Mouse (Mus musculus): ENCODE results near the gene Kif26b. TPM values are rescaled to one million over a fixed set of nuclear protein-coding genes. Genes with fewer than 3 reads are reported as not detected.
A peak's percentile ranks its signal among the peaks of the same experiment; 100 is the strongest.

Gene Kif26b
- polyA plus RNA-seq, 1 experiment from 2014 or later = 0.05 TPM

- H3K36me3 ChIP-seq (ENCODE audit: control insufficient read depth, insufficient read depth) = no peaks in the 10 kb centered on the region
- no peaks in the 10 kb centered on the region for H3K9me3 ChIP-seq (replicated peaks; ENCODE audit: control insufficient read depth, low read length)
- WGBS (ENCODE audit: insufficient replicate concordance) = 1% methylated on average over 38 of the region's 38 CpGs
- ATAC-seq (ENCODE audit: low read depth) = no peak
- H3K4me1 ChIP-seq (ENCODE audit: control insufficient read depth, low read depth, low read length) = peaks cover 10% of the 10 kb centered on the region
- no peak overlapping the region for H3K27ac ChIP-seq (ENCODE audit: low read length)
- peak overlapping the region; percentile 53 for H3K4me3 ChIP-seq (ENCODE audit: low read depth, low read length)
- peak overlapping the region; percentile 71 for H3K4me2 ChIP-seq (ENCODE audit: low read depth, low read length)
- no peak overlapping the region for H3K9ac ChIP-seq (ENCODE audit: low read depth, low read length)
- H3K27me3 ChIP-seq (ENCODE audit: control insufficient read depth, insufficient read depth, low read depth, low read length) = peaks cover 62% of the 10 kb centered on the region
These were observed 781 bp downstream of the Kif26b start for GRCm38 (mm10) chr1:178529512-178530300.

DNA sequence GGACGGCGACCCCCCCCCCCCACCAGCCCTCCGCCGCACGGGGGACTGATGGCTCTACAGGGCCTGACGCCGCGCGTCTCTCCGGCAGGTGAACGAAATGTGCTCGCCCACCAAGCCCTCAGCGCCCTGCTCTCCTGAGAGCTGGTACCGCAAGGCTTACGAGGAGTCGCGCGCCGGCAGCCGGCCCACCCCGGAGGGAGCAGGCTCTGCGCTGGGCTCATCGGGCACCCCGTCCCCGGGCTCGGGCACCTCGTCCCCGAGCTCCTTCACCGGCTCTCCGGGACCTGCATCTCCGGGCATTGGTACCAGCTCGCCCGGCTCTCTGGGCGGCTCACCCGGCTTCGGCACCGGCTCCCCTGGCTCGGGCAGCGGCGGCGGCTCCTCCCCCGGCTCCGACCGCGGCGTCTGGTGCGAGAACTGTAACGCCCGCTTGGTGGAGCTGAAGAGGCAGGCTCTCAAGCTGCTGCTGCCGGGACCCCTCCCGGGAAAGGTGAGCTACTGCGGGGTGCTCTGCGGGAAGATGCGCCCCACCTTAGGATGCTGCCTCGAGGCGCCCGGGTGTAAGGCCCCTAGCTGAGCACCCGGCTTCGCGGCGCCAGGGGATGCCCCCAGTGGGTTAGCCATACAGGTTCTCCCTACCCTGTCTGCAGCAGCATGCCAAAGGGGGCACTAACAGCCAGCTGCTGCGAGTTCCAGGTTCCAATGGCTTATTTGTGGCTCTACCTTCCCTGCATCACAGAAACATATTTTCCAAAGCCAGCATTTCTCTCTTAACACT lies 1.6 kb downstream of the Kif26b start:
- no peaks in the 10 kb centered on the region for H3K9me3 ChIP-seq (replicated peaks; ENCODE audit: control insufficient read depth, low read length)
- under 1% methylated on average over 61 of the region's 62 CpGs for WGBS (ENCODE audit: insufficient replicate concordance)
- peaks cover 62% of the 10 kb centered on the region for H3K27me3 ChIP-seq (ENCODE audit: control insufficient read depth, insufficient read depth, low read depth, low read length)
- peak overlapping the region; percentile 71 for H3K4me2 ChIP-seq (ENCODE audit: low read depth, low read length)
- peak; percentile 24; the same call in 1 of the 2 replicates for ATAC-seq (ENCODE audit: low read depth)
- H3K27ac ChIP-seq (ENCODE audit: low read length) = no peak overlapping the region
- peak overlapping the region; percentile 53 for H3K4me3 ChIP-seq (ENCODE audit: low read depth, low read length)
- no peak overlapping the region for H3K9ac ChIP-seq (ENCODE audit: low read depth, low read length)
- peaks cover 10% of the 10 kb centered on the region for H3K4me1 ChIP-seq (ENCODE audit: control insufficient read depth, low read depth, low read length)
- H3K36me3 ChIP-seq (ENCODE audit: control insufficient read depth, insufficient read depth) = no peaks in the 10 kb centered on the region

DNA sequence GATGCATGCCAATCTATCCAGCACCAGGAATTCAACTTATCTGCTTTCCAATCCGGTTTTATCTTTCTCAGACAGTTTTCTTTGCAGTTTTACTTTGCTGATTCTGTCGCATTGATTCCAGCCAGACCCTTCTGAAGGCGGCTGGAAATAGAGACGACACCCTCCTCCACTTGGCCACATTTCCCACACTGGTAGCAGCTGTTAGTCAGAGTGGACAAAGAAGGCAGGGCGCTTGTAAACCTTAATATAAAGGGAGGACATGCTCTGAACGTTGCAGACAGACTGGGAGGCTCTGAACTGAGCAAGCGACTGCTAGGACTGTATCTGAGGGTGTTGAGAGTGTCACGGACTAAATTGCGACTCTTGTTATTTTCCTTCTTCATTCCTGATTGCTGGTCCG lies 11.3 kb downstream of the Kif26b start:
- no peak overlapping the region for H3K4me2 ChIP-seq (ENCODE audit: low read depth, low read length)
- H3K27ac ChIP-seq (ENCODE audit: low read length) = no peak overlapping the region
- no peaks in the 10 kb centered on the region for H3K27me3 ChIP-seq (ENCODE audit: control insufficient read depth, insufficient read depth, low read depth, low read length)
- H3K9me3 ChIP-seq (replicated peaks; ENCODE audit: control insufficient read depth, low read length) = no peaks in the 10 kb centered on the region
- ATAC-seq (ENCODE audit: low read depth) = no peak
- WGBS (ENCODE audit: insufficient replicate concordance) = 66% methylated on average over 10 of the region's 10 CpGs
- H3K36me3 ChIP-seq (ENCODE audit: control insufficient read depth, insufficient read depth) = no peaks in the 10 kb centered on the region
- H3K4me1 ChIP-seq (ENCODE audit: control insufficient read depth, low read depth, low read length) = no peaks in the 10 kb centered on the region
- H3K9ac ChIP-seq (ENCODE audit: low read depth, low read length) = no peak overlapping the region
- no peak overlapping the region for H3K4me3 ChIP-seq (ENCODE audit: low read depth, low read length)

GRCm38 (mm10) chr1:178542415-178542814 lies 13.5 kb downstream of the Kif26b start:
- Histone ChIP-seq H3K9me3 (replicated peaks; ENCODE audit: control insufficient read depth, low read length) (no peaks in the 10 kb centered on the region), H3K9ac (ENCODE audit: low read depth, low read length) (no peak overlapping the region), H3K36me3 (ENCODE audit: control insufficient read depth, insufficient read depth) (no peaks in the 10 kb centered on the region), H3K27ac (ENCODE audit: low read length) (no peak overlapping the region), H3K4me2 (ENCODE audit: low read depth, low read length) (no peak overlapping the region), H3K4me1 (ENCODE audit: control insufficient read depth, low read depth, low read length) (no peaks in the 10 kb centered on the region), H3K27me3 (ENCODE audit: control insufficient read depth, insufficient read depth, low read depth, low read length) (no peaks in the 10 kb centered on the region), H3K4me3 (ENCODE audit: low read depth, low read length) (no peak overlapping the region)
- WGBS (ENCODE audit: insufficient replicate concordance) = 68% methylated on average over 5 of the region's 5 CpGs
- ATAC-seq (ENCODE audit: low read depth) = no peak

DNA sequence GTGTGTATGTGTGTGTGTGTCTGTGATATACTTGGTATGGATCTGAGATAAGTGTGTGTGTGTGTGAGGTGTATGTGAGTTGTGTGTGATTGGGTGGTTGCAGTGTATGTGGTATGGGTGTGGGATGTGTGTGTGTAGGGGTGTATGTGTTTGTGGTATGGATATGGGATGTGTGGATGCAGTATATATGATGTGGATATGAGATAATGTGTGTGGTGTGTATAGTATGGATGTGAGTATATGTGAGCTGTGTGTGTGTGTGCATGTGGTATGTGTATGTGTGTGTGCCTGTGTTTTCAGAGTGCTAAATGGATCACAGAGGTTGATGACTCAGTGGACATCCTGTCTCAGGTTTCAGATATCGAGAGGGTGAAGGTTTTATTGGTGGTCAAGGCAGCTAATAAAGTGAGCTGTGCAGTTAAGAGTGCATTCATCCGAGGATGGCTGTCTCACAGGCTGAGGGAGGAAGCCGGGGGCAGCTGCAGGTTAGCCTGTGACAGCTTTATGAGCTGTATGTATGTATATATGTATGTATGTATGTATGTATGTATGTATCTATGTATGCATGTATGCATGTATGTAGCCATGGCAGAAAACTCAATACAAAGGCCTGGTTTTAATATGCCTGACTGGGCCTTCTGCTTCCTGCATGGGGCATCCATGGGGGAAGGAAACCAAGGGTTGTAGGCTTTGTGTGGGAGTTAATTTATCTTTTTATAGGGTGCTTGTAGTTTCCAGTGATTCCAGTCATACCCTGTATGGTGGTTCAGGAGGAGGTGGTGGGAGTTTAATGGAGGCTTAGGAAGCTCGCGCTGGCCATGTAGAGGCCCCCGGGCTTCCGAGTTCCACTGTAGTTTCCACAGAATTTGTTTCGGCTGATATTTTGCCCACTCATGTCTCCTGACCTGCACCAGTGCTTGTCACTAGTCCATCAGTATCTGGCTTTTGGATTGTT lies 14.3 kb downstream of the Kif26b start:
- H3K27me3 ChIP-seq (ENCODE audit: control insufficient read depth, insufficient read depth, low read depth, low read length) = no peaks in the 10 kb centered on the region
- H3K4me2 ChIP-seq (ENCODE audit: low read depth, low read length) = no peak overlapping the region
- ATAC-seq (ENCODE audit: low read depth) = no peak
- H3K9ac ChIP-seq (ENCODE audit: low read depth, low read length) = no peak overlapping the region
- no peaks in the 10 kb centered on the region for H3K36me3 ChIP-seq (ENCODE audit: control insufficient read depth, insufficient read depth)
- H3K9me3 ChIP-seq (replicated peaks; ENCODE audit: control insufficient read depth, low read length) = no peaks in the 10 kb centered on the region
- H3K4me3 ChIP-seq (ENCODE audit: low read depth, low read length) = no peak overlapping the region
- no peaks in the 10 kb centered on the region for H3K4me1 ChIP-seq (ENCODE audit: control insufficient read depth, low read depth, low read length)
- H3K27ac ChIP-seq (ENCODE audit: low read length) = no peak overlapping the region
- WGBS (ENCODE audit: insufficient replicate concordance) = 71% methylated on average over 8 of the region's 8 CpGs

- no peaks in the 10 kb centered on the region for H3K36me3 ChIP-seq (ENCODE audit: control insufficient read depth, insufficient read depth)
- H3K27me3 ChIP-seq (ENCODE audit: control insufficient read depth, insufficient read depth, low read depth, low read length) = no peaks in the 10 kb centered on the region
- no peak overlapping the region for H3K27ac ChIP-seq (ENCODE audit: low read length)
- no peaks in the 10 kb centered on the region for H3K4me1 ChIP-seq (ENCODE audit: control insufficient read depth, low read depth, low read length)
- no peak overlapping the region for H3K4me3 ChIP-seq (ENCODE audit: low read depth, low read length)
- H3K4me2 ChIP-seq (ENCODE audit: low read depth, low read length) = no peak overlapping the region
- H3K9me3 ChIP-seq (replicated peaks; ENCODE audit: control insufficient read depth, low read length) = no peaks in the 10 kb centered on the region
- 0 out of 2 replicates have a peak, but pooled peaks have one; percentile 30 for ATAC-seq (ENCODE audit: low read depth)
- 52% methylated on average over 3 of the region's 3 CpGs for WGBS (ENCODE audit: insufficient replicate concordance)
- no peak overlapping the region for H3K9ac ChIP-seq (ENCODE audit: low read depth, low read length)
These were observed 15.7 kb downstream of the Kif26b start for GRCm38 (mm10) chr1:178544585-178544984.

GRCm38 (mm10) chr1:178549576-178549975 lies 20.7 kb downstream of the Kif26b start:
- WGBS (ENCODE audit: insufficient replicate concordance) = 70% methylated on average over 4 of the region's 4 CpGs

GRCm38 (mm10) chr1:178550477-178551047 lies 21.6 kb downstream of the Kif26b start:
- no peak for ATAC-seq (ENCODE audit: low read depth)
- H3K9me3 ChIP-seq (replicated peaks; ENCODE audit: control insufficient read depth, low read length) = no peaks in the 10 kb centered on the region
- H3K27ac ChIP-seq (ENCODE audit: low read length) = no peak overlapping the region
- H3K36me3 ChIP-seq (ENCODE audit: control insufficient read depth, insufficient read depth) = no peaks in the 10 kb centered on the region
- no peaks in the 10 kb centered on the region for H3K27me3 ChIP-seq (ENCODE audit: control insufficient read depth, insufficient read depth, low read depth, low read length)
- H3K4me3 ChIP-seq (ENCODE audit: low read depth, low read length) = no peak overlapping the region
- no peak overlapping the region for H3K4me2 ChIP-seq (ENCODE audit: low read depth, low read length)
- no peaks in the 10 kb centered on the region for H3K4me1 ChIP-seq (ENCODE audit: control insufficient read depth, low read depth, low read length)
- no peak overlapping the region for H3K9ac ChIP-seq (ENCODE audit: low read depth, low read length)
- WGBS (ENCODE audit: insufficient replicate concordance) = 70% methylated on average over 5 of the region's 5 CpGs

More at GRCm38 (mm10) chr1:178549576-178549975, 20.7 kb downstream of the Kif26b start:
- no peak overlapping the region for H3K4me3 ChIP-seq (ENCODE audit: low read depth, low read length)
- H3K4me1 ChIP-seq (ENCODE audit: control insufficient read depth, low read depth, low read length) = no peaks in the 10 kb centered on the region
- no peaks in the 10 kb centered on the region for H3K36me3 ChIP-seq (ENCODE audit: control insufficient read depth, insufficient read depth)
- no peak for ATAC-seq (ENCODE audit: low read depth)
- H3K4me2 ChIP-seq (ENCODE audit: low read depth, low read length) = no peak overlapping the region
- H3K27me3 ChIP-seq (ENCODE audit: control insufficient read depth, insufficient read depth, low read depth, low read length) = no peaks in the 10 kb centered on the region
- H3K9me3 ChIP-seq (replicated peaks; ENCODE audit: control insufficient read depth, low read length) = no peaks in the 10 kb centered on the region
- H3K9ac ChIP-seq (ENCODE audit: low read depth, low read length) = no peak overlapping the region
- H3K27ac ChIP-seq (ENCODE audit: low read length) = no peak overlapping the region

All from liver, embryonic 16.5 days (tissue).